Mouse (Mus musculus) MEL-GATA-1-ER (cell line): Measurements from ENCODE around the gene Arl2bp.

ENCODE experiments used
- DNase-seq: peaks from one replicate; pipeline ENCODE4 v3.0.0-alpha.2; 2012; ENCODE audit warnings: low read depth; ENCODE audit errors: extremely low read depth

The Arl2bp gene

DNA sequence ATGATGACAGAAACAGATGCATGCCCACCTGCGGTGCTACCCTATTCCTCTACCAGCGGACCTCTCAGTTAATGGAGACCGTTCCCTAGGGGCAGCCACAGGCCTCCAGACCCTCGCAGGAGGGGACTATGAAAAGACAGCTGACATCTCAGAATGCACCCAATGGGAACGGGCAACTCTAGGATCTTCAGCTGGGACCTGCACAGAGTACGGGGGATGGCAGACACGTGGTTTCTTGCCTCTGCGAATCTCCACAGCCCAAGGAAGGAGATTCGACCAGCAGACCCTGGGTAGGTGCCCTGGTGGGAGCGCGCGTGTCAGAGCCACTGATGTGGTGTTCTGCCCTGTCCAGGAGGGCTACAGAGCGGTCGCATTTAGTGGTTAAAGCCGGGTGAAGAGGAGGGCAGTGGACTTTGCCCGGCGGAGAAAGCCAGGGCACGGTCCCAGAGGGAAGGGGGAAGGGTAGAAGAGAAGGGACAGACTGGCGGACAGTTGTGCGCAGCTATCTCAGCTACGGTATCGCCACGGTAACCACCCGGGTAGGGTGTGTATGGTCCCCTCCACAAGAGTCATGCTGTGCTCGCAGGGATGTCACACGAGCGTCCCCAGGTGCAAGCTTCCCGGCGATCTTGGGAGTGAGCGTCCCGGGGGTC lies 29.1 kb downstream of the Arl2bp start:
- no peak for DNase-seq

DNA sequence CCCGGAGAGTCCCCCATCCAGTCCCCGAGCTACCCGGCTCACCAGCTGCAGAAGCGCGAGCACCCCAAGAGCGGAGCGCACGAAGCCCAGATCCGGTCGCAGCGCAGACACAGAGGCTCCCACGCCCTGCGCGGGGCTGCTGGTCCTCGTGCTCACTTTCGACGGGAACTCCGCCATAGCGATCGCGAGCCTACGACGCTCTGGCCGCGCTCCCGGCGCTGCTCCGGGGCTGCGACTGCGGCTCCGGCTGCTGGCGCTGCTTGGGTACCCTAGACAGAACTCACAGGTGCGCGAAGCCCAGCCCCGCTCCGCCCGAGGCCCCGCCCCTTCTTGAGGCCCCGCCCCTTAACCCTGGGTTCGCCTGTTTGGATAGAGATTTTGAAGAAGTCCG lies 29.6 kb downstream of the Arl2bp start, which contains the start of gene Pllp:
TSS of gene Pllp (minus strand) at position 285 of the 391 bp plus-strand sequence.
- no peak for DNase-seq

DNA sequence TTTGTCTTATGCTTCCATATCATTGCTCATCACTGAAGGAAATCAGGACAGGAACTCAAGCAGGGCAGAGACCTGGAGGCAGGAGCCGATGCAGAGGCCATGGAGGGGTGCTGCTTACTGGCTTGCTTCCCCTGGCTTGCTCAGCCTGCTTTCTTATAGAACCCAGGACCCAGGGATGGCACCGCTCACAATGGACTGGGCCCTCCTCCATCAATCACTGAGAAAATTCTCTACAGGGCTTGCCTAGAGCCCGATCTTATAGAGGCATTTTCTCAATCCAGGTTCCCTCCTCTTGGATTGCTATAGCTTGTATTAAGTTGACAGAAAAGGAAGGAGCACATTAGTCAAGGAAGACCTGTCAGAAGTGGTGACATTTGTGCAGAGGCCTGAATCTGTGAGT lies 30.2 kb downstream of the Arl2bp start:
- no peak for DNase-seq

DNA sequence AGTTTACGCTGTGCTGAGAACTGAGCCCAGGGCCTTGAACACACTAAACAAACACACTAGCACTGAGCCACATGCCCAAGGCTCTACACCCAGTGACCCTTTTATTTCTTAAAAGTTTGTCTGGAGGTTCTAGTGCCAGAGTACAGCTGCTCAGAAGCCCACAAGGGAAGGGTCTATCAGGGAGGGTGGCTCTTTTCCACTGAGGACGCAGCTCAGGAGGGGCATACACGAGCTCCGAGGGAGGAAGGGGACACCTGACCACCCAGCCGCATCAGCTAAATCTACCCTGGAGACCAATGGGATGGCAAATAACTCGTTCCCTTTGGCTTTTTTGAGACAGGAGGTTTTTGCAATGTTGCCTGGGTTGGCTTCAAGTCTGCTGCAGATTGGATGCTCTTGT lies 31.6 kb downstream of the Arl2bp start:
- DNase-seq = no peak

DNA sequence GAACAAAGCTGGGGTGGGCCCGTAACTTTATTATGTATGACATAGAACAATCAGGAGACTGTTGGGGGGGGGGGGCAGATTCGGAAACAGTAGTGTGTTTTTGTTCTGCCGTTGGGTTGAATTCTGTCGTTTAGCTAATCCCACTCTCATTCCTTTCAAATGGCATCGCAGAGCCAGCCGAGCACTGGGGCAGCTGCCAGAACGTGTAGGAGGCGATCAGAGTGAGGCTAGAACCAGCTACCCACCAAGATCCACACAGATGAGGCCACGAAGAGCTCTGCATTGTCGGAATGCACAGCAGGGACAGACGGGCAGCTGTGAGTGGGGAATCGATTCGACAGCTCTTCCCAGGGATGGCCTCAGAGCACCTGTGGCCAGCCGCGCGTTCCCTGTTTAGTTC lies 33.0 kb downstream of the Arl2bp start:
- DNase-seq = no peak

DNA sequence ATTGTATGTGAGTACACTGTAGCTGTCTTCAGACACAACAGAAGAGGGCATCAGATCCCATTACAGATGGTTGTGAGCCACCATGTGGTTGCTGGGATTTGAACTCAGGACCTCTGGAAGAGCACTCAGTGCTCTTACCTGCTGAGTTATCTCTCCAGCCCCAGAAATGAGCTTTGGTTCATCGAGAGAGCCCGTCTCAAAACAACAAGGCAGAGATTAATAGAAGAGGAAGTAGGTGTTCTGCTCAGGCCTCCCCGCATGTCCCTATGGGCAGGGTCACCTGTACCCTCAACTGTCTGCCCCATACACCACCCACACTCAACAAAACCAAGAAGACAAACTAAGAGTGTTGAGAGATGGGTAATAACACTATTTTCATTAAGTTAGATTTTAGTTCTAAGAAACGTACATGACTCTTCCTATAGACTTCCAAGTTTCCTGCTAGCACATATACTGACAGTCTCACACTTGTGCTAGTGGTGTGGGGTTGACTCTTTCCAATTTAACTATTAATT lies 34.1 kb downstream of the Arl2bp start:
- peak; percentile 28 for DNase-seq

DNA sequence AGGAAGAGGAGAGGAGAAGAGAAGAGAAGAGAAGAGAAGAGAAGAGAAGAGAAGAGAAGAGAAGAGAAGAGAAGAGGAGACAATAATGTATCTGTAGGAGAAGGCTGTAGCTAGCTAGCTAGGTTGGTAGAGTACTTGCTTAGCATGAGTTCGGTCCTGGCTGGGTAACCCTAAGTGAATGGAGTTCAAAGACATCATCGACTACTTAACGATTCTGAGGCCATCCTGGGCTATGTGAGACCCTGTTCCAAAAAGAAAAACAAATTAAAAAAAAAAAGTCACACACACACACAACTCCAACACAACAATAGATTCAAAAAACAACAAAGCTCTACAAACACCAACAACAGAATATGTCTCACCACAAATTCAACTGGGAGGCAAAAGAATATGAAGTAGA lies 35.8 kb downstream of the Arl2bp start:
- DNase-seq = peak; percentile 54

DNA sequence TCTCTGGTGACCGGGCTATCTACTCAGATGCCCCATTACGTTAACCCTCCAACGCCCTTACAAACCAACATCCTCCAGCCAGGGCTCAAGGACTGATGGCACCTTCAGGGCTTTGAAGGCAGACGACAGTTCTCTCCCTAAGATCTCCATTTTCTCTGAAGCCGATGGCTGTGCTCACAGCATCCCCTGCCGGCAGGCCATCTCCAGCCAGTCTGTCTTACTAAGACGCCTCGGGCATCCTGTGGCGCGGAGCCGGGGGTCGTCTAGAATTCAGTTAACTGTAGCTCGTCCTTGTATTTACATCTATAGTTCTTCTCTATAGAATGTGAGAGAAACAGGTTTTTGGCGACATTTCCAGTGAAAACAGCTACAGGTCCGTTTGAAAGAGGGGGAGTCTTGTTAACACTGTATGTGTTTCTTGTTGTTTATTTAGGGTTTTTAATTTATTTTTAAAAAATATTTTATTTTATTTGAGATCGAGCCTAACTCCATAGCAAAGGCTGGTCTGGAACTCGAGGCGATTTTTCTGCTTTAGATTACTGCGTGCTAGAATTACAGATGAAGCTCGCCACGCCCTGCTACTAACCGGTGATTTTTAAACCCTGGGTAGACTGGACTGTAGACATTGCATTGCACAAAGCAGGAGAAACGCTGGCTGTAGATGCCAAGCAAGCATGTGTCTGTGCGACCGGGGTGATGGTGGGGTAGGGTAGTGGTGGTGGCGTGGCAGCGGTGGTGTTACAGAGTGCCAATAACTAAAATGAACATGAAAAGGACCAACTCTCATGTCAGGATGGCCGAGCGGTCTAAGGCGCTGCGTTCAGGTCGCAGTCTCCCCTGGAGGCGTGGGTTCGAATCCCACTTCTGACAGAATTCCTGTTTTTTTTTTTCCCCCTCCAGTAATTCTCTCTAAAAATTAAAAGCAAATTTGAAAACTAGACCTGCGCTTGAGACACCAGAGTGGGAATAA lies 36.7 kb downstream of the Arl2bp start:
- DNase-seq = peak; percentile 76

DNA sequence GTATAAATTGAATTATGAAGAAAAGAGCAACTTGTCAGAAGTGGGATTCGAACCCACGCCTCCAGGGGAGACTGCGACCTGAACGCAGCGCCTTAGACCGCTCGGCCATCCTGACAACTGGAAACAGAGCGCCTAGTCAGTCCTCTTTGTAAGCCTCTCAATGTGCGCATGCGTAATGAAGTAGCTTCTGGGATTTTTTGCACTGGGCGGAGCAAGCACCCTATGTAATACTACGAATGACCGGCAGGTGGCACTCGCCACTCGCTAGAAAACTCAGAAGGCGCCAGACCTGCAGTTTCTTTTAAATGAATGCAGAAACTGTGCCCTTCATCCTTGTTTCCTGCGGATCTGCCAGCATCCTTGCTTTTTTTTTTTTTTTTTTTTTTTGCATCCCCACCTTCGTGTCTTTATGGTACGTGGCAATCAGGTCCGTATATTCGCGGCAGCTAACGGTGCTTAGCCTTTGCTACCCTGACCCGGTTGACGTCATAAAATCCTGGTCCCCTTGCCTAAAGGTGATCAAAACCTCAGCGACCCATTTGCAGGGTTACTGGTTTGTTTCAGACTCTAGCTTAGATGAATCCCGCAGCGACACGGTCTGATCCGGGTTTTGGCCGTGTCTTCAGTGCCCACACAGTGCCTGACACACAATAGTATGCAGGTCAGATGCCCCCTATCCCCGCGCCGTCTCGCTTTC lies 37.7 kb downstream of the Arl2bp start:
- DNase-seq = peak; percentile 80

DNA sequence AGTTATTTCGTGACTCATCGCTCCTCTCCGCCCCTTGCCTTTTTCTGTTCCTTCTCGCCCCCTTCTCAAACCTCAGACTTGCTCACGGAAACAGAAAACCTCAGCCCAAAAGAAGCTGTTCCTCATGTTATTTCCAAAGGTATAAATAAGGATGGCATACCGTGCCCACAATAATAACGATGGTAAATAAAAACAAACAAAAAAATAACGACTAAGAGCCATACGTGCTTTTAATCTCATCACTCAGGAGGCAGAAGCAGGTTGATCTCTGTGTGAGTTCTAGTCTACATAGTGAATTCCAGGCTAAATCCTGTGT lies 38.2 kb downstream of the Arl2bp start:
- no peak for DNase-seq

DNA sequence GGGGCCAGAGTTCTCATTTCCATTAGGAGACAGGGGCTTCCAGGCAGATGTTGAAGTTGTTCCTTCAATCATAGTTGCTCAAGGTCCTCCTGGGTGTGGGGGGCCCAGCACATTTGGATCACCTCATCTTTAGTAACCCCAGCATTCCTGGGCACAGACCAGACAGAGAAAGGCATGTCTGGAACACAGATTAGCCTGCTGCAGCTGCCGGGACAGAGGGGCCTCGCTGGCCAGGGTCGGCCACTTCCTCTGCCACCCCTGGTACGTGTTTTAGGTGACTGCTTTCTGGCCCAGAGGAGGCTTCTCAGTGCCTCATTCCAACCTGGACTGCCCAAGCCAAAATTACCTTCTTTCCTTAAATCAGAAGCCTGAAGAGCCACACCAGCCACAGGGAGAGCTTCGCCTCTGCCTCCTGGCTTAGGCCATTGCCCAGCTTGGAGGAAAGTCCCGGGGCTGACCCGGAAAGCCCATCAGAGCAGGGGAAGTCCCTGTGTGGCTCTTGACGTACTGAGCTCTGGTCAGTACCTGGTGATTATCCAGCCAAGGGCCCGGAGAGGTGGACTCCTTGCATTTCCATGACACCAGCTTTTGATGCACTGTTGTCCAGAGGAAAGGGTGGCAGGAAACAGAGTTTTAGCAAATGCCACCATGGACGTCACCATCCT lies 39.3 kb downstream of the Arl2bp start:
- no peak for DNase-seq

DNA sequence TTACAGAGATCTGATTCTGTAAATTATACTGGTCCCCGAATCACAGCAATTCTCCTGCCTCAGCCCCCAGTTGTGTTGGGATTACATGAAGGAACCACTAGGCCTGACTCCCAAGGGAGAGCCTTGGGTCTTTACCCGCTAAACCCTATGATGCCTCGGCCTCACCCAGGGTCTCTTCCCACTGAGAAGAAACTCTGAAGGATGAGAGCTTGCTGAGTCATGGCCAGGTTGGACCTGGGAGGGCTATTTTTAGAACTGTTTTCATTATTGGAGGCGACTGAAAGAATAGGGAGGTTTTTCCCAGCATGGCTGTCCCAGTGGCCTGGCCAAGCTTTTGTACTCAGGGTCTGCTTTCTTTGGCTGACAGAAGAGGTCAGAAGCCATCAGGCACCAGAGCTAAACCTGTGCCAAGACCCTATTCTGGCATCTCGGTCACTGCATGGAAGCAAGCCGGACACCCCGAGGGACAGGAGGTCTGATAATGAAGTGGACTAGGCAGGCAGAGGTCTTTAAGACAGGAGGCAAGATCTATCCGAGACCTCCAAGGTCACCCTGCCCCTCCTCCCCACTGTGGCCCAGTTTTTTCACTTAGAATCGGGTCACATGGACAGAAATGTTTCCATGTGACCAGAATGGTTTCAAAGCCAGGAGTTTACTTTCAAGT lies 40.5 kb downstream of the Arl2bp start:
- DNase-seq = no peak

DNA sequence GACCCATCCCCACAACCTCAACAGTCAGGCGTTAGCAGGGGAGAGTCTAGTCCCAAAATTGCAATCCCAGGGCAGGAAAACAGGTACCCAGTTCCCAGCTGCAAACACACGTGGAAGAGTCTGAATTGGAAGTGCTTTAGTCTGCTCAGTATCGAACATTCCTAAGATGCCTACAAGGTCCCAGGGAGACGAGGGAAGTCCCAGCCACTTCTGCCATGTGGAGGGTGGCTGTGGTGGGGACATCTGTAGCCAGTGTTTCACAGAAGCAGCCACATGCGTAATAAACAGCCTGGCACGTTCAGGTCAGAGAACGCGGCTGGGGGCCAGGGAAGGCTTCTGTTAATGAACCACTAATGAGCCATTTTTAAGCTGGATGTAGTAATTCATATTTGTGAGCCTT lies 43.9 kb downstream of the Arl2bp start:
- DNase-seq = no peak

DNA sequence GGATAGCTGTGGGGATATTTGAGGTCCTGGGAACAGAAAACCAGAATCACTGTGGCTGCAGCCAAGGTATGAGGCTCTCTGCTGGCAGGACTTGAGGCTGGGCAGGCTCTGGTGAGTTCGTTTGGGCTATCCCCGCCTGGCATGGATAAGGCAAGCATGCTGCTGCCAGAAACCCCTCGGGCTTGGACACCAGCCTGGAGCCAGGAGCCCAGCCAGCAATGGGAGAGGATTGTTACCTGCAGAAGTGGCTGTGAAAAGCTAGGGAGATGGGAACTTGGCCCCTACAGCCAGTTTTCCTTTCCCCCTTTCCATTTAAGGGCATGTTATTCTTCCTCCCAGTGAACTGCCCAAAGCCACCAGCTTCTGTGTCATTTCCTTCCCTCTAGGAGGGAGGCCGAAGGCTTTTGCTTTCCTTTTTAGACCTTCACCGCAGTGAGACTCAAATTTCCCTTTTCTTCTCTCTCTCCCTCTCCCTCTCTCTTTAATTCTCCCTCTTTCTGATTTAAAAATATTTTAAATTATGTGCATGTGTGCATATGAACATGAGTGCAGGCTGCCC lies 44.8 kb downstream of the Arl2bp start:
- DNase-seq = no peak

DNA sequence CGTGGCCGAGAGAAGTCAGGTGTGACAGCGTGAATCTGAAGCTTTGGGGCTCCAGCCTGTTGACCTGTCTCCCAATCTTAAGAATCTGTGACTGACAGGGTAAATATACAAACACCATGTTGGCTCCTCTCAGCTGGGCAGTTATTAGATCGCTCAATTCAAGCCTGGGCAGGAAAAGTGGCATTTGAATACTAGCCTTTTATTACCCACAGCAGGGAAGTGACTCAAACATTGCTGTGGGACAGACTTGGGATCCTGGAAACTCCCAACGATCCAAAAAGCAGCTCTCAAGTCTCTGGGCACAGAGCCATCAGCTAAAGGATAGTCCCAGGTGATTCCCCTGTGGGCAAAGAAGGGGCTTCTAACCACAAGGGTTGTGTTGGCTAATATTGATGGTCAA lies 48.2 kb downstream of the Arl2bp start:
- DNase-seq = no peak

DNA sequence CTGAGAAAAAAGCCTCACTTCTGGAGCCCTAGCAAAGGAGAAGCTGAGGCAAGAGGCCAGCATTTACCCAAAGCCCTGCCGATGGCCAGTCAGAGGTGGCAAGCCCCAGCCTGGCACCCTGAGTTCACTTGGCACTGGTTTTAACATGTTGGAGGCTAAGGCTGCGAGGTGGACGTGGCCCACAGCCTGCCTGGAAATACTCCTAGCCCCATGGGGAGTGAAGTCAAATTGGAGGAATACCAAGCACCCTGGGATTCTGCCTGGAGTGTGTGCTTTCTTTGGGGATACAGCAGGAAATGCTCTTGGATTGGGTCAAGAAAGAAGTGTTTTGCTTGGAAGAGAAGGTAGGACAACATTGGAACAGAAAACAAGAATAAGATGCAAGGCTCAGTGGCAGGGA lies 49.5 kb downstream of the Arl2bp start:
- no peak for DNase-seq

DNA sequence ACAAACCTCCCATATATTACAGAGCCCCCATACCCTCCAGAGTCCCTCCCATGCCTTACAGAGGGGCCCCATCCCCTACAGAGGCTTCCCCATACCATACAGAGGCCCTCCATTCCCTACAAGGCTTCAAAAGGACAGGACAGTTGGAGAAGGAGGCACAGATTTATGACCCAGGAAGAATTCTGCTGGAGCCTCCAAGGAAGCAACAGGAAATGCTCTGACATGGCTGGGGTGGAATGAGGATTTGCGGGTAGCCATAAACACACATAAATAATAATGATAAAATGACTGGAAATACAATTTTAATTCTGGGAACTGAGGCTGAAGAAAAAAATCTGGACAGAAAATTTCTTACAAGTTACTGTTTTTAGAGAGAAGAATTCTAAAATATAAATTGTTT lies 50.4 kb downstream of the Arl2bp start:
- DNase-seq = no peak
